Mouse (Mus musculus): ENCODE data around the gene Selplg. TPM values are rescaled to one million over a fixed set of nuclear protein-coding genes. Genes with fewer than 3 reads are reported as not detected.
A peak's percentile ranks its signal among the peaks of the same experiment; 100 is the strongest.
"Not testable (repeated sequence)": the region's sequence is repeated elsewhere in the genome, so short reads cannot be mapped to it uniquely, and the experiment has no call there.

Selplg gene
- polyA plus RNA-seq, 1 experiment: 20.5 TPM

DNA sequence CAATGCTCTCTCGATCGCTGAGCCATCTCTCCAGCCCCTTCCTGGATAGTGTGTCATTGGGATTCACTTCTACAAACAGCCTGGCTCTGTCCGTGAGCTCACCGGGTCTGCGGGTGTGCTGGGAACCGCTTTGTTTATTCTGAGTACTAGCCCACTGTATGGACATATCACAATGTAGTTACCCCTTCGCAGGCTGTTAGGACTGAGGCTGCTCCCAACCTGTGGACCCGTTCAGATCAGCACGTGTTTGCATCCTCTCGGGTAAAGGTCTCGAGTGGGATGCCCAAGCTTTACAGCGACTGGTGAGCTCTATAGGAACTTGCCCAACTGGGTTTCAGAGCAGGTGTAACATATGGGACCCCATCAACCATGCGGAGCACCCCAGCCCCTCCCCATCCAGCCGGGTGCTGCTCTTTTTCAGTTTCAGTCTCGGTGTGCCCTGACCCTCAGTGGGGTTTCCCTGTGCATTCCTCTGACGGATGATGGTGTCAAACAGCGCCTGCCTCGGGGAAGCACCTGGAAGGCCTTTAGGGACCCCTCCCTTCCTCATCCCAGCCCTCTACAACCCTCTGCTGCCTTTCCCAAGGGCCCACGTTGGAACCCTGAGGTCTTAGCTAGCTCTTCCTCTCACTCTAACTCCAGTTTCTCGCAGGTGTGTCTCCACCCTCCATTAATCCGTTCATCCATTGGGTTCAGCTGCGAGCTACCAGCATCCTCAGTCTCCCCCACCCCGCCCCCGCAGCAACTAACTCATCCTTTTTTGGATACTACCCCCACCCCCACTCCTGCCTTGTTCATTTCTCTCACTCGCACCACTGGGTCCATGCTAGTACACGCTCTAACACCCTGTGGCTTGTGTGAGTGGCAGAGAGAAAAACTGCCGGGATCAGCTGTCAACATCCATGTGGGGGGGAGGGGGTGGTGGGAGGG lies 18.1 kb downstream of the Selplg start:
- Histone ChIP-seq H3K27ac (ENCODE audit: insufficient read depth, low read depth, low read length) (no peak overlapping the region), H3K4me3 (ENCODE audit: insufficient read depth, low read depth, low read length) (no peak overlapping the region), H3K27me3 (replicated peaks; ENCODE audit: control insufficient read depth, insufficient read depth, low read length) (no peaks in the 10 kb centered on the region), H3K4me1 (ENCODE audit: control insufficient read depth, insufficient read depth, low read length) (no peaks in the 10 kb centered on the region), H3K36me3 (ENCODE audit: control insufficient read depth, insufficient read depth, low read length) (no peaks in the 10 kb centered on the region)
- TF ChIP-seq CTCF (conservative IDR thresholded peaks at IDR 0.05; ENCODE audit: insufficient read depth, insufficient read length, low read depth, low read length): no peak
- no peak for TF ChIP-seq POLR2A (IDR thresholded peaks at IDR 0.05; ENCODE audit: low read depth, low read length)
- 31% methylated on average over 27 of the region's 27 CpGs for WGBS
- no peak for DNase-seq

DNA sequence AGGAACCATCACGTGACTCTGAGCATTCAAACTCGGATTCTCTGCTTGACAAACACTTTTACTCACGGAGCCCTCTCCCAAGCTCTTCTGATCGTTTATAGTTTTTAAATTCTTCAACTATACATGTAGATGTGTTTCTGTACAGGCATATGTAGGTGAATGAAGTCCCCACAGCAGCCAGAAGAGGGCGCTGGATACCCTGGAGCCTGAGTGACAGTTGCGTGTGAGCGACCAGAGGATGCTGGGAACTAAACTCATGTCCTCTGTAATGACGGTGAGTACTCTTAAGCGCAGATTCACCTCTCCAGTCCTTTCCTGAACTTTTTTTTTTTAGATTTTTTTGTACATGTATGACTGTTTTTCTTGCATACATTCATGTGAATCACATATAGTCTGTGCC lies 18.8 kb downstream of the Selplg start:
- Histone ChIP-seq H3K4me3 (ENCODE audit: insufficient read depth, low read depth, low read length) (no peak overlapping the region), H3K27me3 (replicated peaks; ENCODE audit: control insufficient read depth, insufficient read depth, low read length) (no peaks in the 10 kb centered on the region)
- 27% methylated on average over 9 of the region's 9 CpGs for WGBS

DNA sequence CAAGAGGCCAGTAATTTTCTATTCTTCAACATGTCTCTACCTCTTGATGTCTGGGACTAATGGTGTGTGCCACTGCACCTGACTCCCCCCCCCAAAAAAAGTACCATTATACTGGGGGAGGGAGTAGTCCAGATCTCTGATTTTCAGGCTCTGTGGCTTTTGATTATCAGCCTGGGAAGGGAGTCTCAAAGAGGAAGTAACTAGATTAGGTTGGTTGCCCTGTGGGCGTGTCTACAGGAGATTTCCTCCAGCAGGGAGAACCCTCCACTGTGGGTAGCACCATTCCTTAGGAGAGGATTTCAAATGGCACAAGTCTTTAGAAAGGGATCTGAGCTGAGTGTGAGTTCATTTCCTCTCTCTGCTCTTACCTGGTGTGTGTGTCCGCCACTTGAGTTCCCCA lies 19.8 kb downstream of the Selplg start:
- TF ChIP-seq POLR2A (IDR thresholded peaks at IDR 0.05; ENCODE audit: low read depth, low read length) (no peak), CTCF (conservative IDR thresholded peaks at IDR 0.05; ENCODE audit: insufficient read depth, insufficient read length, low read depth, low read length) (no peak)
- Histone ChIP-seq H3K4me3 (ENCODE audit: insufficient read depth, low read depth, low read length) (no peak overlapping the region), H3K36me3 (ENCODE audit: control insufficient read depth, insufficient read depth, low read length) (no peaks in the 10 kb centered on the region), H3K27me3 (replicated peaks; ENCODE audit: control insufficient read depth, insufficient read depth, low read length) (no peaks in the 10 kb centered on the region), H3K27ac (ENCODE audit: insufficient read depth, low read depth, low read length) (no peak overlapping the region), H3K4me1 (ENCODE audit: control insufficient read depth, insufficient read depth, low read length) (no peaks in the 10 kb centered on the region)
- DNase-seq: no peak
- 80% methylated on average over 2 of the region's 2 CpGs for WGBS

More for the DNA sequence above, 18.8 kb downstream of the Selplg start:
- Histone ChIP-seq H3K27ac (ENCODE audit: insufficient read depth, low read depth, low read length) (no peak overlapping the region), H3K4me1 (ENCODE audit: control insufficient read depth, insufficient read depth, low read length) (no peaks in the 10 kb centered on the region), H3K36me3 (ENCODE audit: control insufficient read depth, insufficient read depth, low read length) (no peaks in the 10 kb centered on the region)
- TF ChIP-seq POLR2A (IDR thresholded peaks at IDR 0.05; ENCODE audit: low read depth, low read length): no peak
- peak; percentile 49 for TF ChIP-seq CTCF (conservative IDR thresholded peaks at IDR 0.05; ENCODE audit: insufficient read depth, insufficient read length, low read depth, low read length)
- DNase-seq: no peak

DNA sequence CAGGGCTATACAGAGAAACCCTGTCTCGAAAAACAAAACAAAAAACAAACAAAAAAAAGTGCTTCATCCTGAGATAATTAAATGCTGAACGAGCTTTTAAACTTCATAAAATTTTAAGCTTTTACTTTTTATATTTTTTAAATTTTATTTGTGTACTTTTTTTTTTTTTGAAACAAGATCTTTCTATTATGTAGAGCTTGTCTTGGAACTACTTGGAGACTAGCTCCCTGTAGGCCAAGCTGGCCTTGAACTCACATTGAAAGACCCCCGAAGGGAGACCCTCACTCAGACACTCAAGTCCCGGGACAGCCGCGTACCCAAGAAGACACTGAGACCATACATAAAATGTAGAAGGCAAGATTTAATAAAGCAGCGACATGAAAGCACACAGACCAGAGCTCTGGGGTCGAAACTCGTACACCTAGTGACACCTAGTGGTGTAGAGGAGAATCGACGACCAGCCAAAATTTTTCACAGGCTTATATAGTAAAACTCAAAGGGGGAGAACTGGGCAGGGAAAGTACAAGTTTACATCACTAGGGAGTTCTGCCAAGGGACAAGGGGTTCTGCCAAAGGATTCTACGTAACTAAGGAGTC lies 20.5 kb downstream of the Selplg start:
- peak; percentile 47 for DNase-seq
- not testable (repeated sequence) for H3K27ac ChIP-seq (ENCODE audit: insufficient read depth, low read depth, low read length); H3K4me1 ChIP-seq (ENCODE audit: control insufficient read depth, insufficient read depth, low read length); H3K4me3 ChIP-seq (ENCODE audit: insufficient read depth, low read depth, low read length); H3K36me3 ChIP-seq (ENCODE audit: control insufficient read depth, insufficient read depth, low read length); H3K27me3 ChIP-seq (replicated peaks; ENCODE audit: control insufficient read depth, insufficient read depth, low read length)
- 23% methylated on average over 11 of the region's 12 CpGs for WGBS
- peak; percentile 25; the same call in 1 of the 2 replicates for TF ChIP-seq CTCF (conservative IDR thresholded peaks at IDR 0.05; ENCODE audit: insufficient read depth, insufficient read length, low read depth, low read length)

DNA sequence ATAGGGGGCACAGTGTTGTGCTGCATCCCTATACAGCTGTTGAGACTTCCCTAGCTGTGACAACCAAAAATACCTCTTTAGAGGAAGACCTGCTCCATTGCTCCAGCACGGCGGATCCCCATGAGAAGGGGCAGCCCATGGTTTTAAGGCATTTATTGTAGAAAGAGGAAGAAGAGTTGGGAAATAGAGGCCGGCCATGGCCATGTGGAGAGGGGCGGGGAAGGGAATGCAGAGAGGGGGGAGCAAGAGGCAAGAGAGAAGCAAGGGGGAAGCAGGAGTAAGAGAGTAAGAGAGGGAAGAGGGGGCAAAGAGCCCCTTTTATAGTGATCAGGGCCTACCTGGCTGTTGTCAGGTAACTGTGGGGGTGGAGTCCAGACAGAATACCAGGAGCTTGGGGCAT lies 22.3 kb downstream of the Selplg start:
- WGBS: 93% methylated on average over 4 of the region's 4 CpGs
- Histone ChIP-seq H3K4me1 (ENCODE audit: control insufficient read depth, insufficient read depth, low read length) (no peaks in the 10 kb centered on the region), H3K36me3 (ENCODE audit: control insufficient read depth, insufficient read depth, low read length) (no peaks in the 10 kb centered on the region), H3K27me3 (replicated peaks; ENCODE audit: control insufficient read depth, insufficient read depth, low read length) (no peaks in the 10 kb centered on the region), H3K27ac (ENCODE audit: insufficient read depth, low read depth, low read length) (no peak overlapping the region), H3K4me3 (ENCODE audit: insufficient read depth, low read depth, low read length) (no peak overlapping the region)
- TF ChIP-seq POLR2A (IDR thresholded peaks at IDR 0.05; ENCODE audit: low read depth, low read length) (no peak), CTCF (conservative IDR thresholded peaks at IDR 0.05; ENCODE audit: insufficient read depth, insufficient read length, low read depth, low read length) (no peak)
- no peak for DNase-seq

- H3K4me3 ChIP-seq (ENCODE audit: insufficient read depth, low read depth, low read length): no peak overlapping the region
- WGBS: 67% methylated on average over 2 of the region's 2 CpGs
Observed at GRCm38 (mm10) chr5:113808177-113808576, 24.3 kb downstream of the Selplg start.

DNA sequence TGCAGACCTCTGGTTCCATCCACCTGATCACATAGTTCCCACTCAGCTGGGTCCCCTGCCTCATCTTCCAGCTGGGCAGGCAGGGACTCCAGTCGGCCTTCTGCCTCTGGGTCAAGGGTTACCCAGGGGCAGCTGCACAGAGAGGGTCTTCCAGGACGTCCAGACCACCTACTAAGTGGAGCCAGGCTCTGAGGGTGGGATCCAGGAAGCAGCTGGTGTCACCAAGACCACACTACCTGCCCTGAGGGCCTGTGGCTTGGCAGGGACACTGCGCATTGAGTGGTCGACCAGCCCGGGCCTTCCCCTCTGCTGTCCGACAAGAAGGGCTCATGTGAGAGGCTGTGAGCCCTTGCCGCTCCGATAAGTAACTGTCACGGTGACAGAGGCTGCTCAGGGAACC lies 24.7 kb downstream of the Selplg start:
- no peak overlapping the region for H3K4me3 ChIP-seq (ENCODE audit: insufficient read depth, low read depth, low read length)
- H3K27me3 ChIP-seq (replicated peaks; ENCODE audit: control insufficient read depth, insufficient read depth, low read length): no peaks in the 10 kb centered on the region
- 67% methylated on average over 9 of the region's 9 CpGs for WGBS
- DNase-seq: no peak
- no peak for TF ChIP-seq CTCF (conservative IDR thresholded peaks at IDR 0.05; ENCODE audit: insufficient read depth, insufficient read length, low read depth, low read length)
- TF ChIP-seq POLR2A (IDR thresholded peaks at IDR 0.05; ENCODE audit: low read depth, low read length): no peak
- H3K27ac ChIP-seq (ENCODE audit: insufficient read depth, low read depth, low read length): no peak overlapping the region
- H3K36me3 ChIP-seq (ENCODE audit: control insufficient read depth, insufficient read depth, low read length): no peaks in the 10 kb centered on the region
- no peaks in the 10 kb centered on the region for H3K4me1 ChIP-seq (ENCODE audit: control insufficient read depth, insufficient read depth, low read length)

More at GRCm38 (mm10) chr5:113808177-113808576, 24.3 kb downstream of the Selplg start:
- Histone ChIP-seq H3K36me3 (ENCODE audit: control insufficient read depth, insufficient read depth, low read length) (no peaks in the 10 kb centered on the region), H3K27ac (ENCODE audit: insufficient read depth, low read depth, low read length) (no peak overlapping the region), H3K27me3 (replicated peaks; ENCODE audit: control insufficient read depth, insufficient read depth, low read length) (no peaks in the 10 kb centered on the region), H3K4me1 (ENCODE audit: control insufficient read depth, insufficient read depth, low read length) (no peaks in the 10 kb centered on the region)
- peak; percentile 19 for DNase-seq
- no peak for TF ChIP-seq CTCF (conservative IDR thresholded peaks at IDR 0.05; ENCODE audit: insufficient read depth, insufficient read length, low read depth, low read length)
- no peak for TF ChIP-seq POLR2A (IDR thresholded peaks at IDR 0.05; ENCODE audit: low read depth, low read length)

All from kidney, adult 2 months (tissue).